In the genomic region with DNA sequence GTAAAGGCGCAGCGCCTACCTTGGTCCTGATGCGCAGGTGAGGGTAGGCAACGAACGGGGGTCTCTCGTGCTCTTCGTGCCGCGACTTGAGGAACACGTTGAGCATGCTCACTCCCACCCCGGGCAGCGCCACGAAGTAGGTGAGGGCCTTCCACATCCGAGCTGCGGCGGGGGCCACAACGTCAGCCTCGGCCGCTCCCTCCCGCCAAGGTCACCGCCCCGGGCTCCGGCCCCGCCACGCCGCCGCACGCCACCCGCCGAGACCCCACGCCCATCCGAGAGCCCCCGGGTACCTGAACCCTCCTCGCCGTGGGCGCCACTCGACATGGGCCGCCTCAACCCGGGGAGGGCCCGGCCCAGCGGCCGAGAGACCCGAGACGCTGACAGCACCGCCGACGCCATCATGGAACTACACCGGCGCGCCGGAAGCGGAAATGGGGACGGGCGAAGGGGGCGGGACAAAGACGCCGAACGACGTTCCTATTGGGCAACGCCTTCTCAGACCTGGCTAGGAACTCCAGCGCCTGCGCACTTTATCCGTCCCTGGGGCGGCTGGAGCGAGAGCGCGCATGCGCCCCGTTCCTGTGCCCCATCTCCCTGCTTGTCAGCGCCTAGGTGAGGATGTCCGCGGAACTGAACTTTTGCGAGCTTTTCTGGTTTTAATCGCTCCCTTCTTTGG, we compare ENCODE assay signal across 8 mouse cellular contexts. TPM values are rescaled to one million over a fixed set of nuclear protein-coding genes. Genes with fewer than 3 reads are reported as not detected.
DNase-seq lines count a peak whose midpoint lies in the region; ATAC-seq lines count a peak whose summit lies in the region.

Gene Cox6a1 (minus strand): TSS at position 436 of the 679 bp plus-strand sequence.

- H3K27ac ChIP-seq in hindbrain, embryonic 12.5 days: peak within 1 kb of the TSS; percentile 89

- peaks cover 20% of the 10 kb centered on the region for H3K4me1 ChIP-seq in hindbrain, embryonic 12.5 days

- DNase-seq in NIH3T3 (ENCODE audit: low read depth): peak; percentile 100
- peak; percentile 99 for DNase-seq in cerebellum, postnatal 10 days
- DNase-seq in frontal cortex, postnatal 10 days (ENCODE audit: low spot score in 2 of 2): peak; percentile 96 to 98
- peak; percentile 99 for DNase-seq in layer of hippocampus, postnatal 14 days (ENCODE audit: low spot score in 2 of 2)
- peak; percentile 99 for DNase-seq in lung, postnatal 14 days
- DNase-seq in retina, adult 2 months (ENCODE audit: low read depth, low spot score): peak; percentile 98
- peak; percentile 98 to 99 for DNase-seq in thymus, postnatal 36 days

- H3K36me3 ChIP-seq in hindbrain, embryonic 12.5 days: peaks cover 27% of the 10 kb centered on the region

- no peaks in the 10 kb centered on the region for H3K9me3 ChIP-seq in hindbrain, embryonic 12.5 days (replicated peaks)

- H3K9ac ChIP-seq in hindbrain, embryonic 12.5 days: peak within 1 kb of the TSS; percentile 84

- no peaks in the 10 kb centered on the region for H3K27me3 ChIP-seq in hindbrain, embryonic 12.5 days

- H3K4me2 ChIP-seq in hindbrain, embryonic 12.5 days (replicated peaks): peak within 1 kb of the TSS; percentile 82

- H3K4me3 ChIP-seq in hindbrain, embryonic 12.5 days: peak within 1 kb of the TSS; percentile 86

- WGBS in hindbrain, embryonic 12.5 days: under 1% methylated on average over 68 of the region's 74 CpGs

- ATAC-seq in hindbrain, embryonic 12.5 days (ENCODE audit: low FRiP score): peak; percentile 90

RNA-seq across cellular contexts. Expression of gene Cox6a1, which starts in this region (rescaled TPM):
- 728 and 823 TPM in 2 replicates for polyA plus RNA-seq in hindbrain, embryonic 12.5 days (2016; fragmentation: Nextera tagmentation; extraction: Ambion mirVana)
- total RNA-seq in layer of hippocampus, postnatal 14 days (2021): 100 to 1,000 TPM; 865 to 866 TPM

Comparison
In these comparisons a context has a peak if more than half of its experiments do, and no peak if none do; other contexts are left out.
1. Peak in every context shown above with its lines: DNase-seq, ATAC-seq, H3K4me3 ChIP-seq and H3K27ac ChIP-seq.